Mouse (Mus musculus) cerebellum, postnatal 36 days (tissue): ENCODE measurements around the gene Pold1.

Experiments used
- DNase-seq, 2 experiments: peaks; one replicate each; pipeline ENCODE4 v3.0.0; 2021 to 2022; ENCODE audit warnings: mixed read lengths in 2 of 2

The Pold1 gene

DNA sequence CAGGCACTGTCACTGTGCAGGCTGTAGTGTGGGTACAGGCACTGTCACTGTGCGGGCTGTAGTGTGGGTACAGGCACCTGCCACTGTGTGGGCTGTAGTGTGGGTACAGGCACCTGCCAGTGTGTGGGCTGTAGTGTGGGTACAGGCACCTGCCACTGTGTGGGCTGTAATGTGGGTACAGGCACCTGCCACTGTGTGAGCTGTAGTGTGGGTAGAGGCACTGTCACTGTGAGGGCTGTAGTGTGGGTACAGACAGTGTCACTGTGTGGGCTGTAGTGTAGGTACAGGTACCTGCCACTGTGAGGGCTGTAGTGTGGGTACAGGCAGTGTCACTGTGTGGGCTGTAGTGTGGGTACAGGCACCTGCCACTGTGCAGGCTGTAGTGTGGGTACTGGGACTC lies 64.5 kb downstream of the Pold1 start:
- DNase-seq: no peak

DNA sequence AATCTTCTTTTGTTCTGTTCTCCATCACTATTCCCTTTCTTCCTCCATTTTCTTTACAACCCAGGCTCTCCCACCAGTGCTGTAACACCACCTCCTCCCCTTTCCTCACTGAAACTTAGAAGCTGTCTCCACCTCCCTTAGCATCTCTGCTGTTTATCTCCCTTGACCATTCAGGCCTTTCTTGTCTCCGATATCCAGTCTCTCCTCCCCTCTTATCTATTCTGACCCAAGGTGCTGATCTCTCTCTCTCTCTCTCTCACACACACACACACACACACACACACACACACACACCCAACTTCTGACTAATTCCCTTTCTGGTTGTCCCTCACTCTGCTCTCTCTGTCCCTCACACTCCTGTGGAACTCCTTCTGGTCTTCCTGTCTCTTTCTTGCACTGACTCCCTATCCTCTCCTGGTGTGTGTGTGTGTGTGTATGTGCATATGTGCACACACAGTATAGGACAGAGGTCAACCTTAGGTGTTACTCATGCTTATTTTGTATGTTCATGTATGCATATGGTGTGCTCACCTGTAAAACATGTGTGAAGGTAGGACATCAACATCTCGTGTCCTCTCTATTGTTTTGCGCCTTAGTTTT lies 65.7 kb downstream of the Pold1 start:
- DNase-seq: no peak
